Mouse (Mus musculus) CH12.LX (cell line): ENCODE measurements around the gene Slc39a1. TPM values are rescaled to one million over a fixed set of nuclear protein-coding genes. Genes with fewer than 3 reads are reported as not detected.

ENCODE experiments used
- DNase-seq: peaks from one replicate; pipeline ENCODE4 v3.0.0-alpha.2; 2013; ENCODE audit errors: extremely low read depth
- H3K27ac ChIP-seq: 2 replicates; pipeline ENCODE4 v1.5.1; 2012; ENCODE audit warnings: low read depth, mild to moderate bottlenecking, control low read depth, moderate library complexity; ENCODE audit not compliant: insufficient read depth
- H3K27me3 ChIP-seq: replicated peaks from 2 replicates; pipeline ENCODE3; 2012; ENCODE audit warnings: inconsistent platforms
- H3K36me3 ChIP-seq, 2 experiments: replicated peaks in 1 of 2; 2 replicates each; pipeline versions ENCODE3 to v1.6.1; 2012; ENCODE audit warnings: inconsistent platforms in 1 of 2, low read length in 1 of 2, mild to moderate bottlenecking in 1 of 2, mixed read lengths in 1 of 2, moderate library complexity in 1 of 2; ENCODE audit not compliant: control insufficient read depth in 1 of 2, insufficient read depth in 1 of 2
- H3K4me1 ChIP-seq, 2 experiments: 2 replicates each; pipeline ENCODE4 v1.6.1; 2012; ENCODE audit warnings: inconsistent platforms in 1 of 2, moderate library complexity in 1 of 2; ENCODE audit not compliant: insufficient read depth in 2 of 2, control insufficient read depth in 1 of 2
- H3K4me2 ChIP-seq: 2 replicates; pipeline ENCODE4 v1.6.1; 2012; ENCODE audit warnings: low read depth, mild to moderate bottlenecking, control low read depth; ENCODE audit not compliant: poor library complexity, insufficient read depth, severe bottlenecking
- H3K4me3 ChIP-seq, 3 experiments: fragments of 150-350 bp in 1 of 3; sonication (generic) in 1 of 3; replicated peaks in 1 of 3; 2 replicates each; pipeline versions ENCODE3 to v1.5.1; 2011 to 2012; ENCODE audit warnings: low read depth in 2 of 3, low read length in 2 of 3, mild to moderate bottlenecking in 2 of 3, moderate library complexity in 2 of 3, control low read depth in 1 of 3, improper control_type of control experiment in 1 of 3, inconsistent platforms in 1 of 3, mixed read lengths in 1 of 3; ENCODE audit not compliant: poor library complexity in 1 of 3
- H3K79me2 ChIP-seq: replicated peaks from 2 replicates; pipeline ENCODE4 v1.6.1; 2012; ENCODE audit warnings: mild to moderate bottlenecking, moderate library complexity; ENCODE audit not compliant: control insufficient read depth, poor library complexity, insufficient read depth, severe bottlenecking; ENCODE audit errors: extremely low read depth
- H3K9ac ChIP-seq: 2 replicates; pipeline ENCODE4 v1.6.1; 2012; ENCODE audit warnings: low read depth, mild to moderate bottlenecking, control low read depth, moderate library complexity; ENCODE audit not compliant: insufficient read depth
- H3K9me3 ChIP-seq: replicated peaks from 2 replicates; pipeline ENCODE3; 2012; ENCODE audit warnings: low read length, inconsistent platforms, mixed read lengths
- BHLHE40 ChIP-seq: IDR thresholded peaks from 2 replicates; pipeline ENCODE4 v1.6.1; 2011; ENCODE audit warnings: mild to moderate bottlenecking, low read depth, low read length, improper control_type of control experiment
- CTCF ChIP-seq, 2 experiments: IDR thresholded peaks in 1 of 2; conservative IDR thresholded peaks in 1 of 2; 2 replicates each; pipeline ENCODE4 v1.5.1; 2011 to 2012; ENCODE audit warnings: low read depth in 2 of 2, low read length in 2 of 2, improper control_type of control experiment in 1 of 2, inconsistent platforms in 1 of 2, mild to moderate bottlenecking in 1 of 2, moderate library complexity in 1 of 2
- E2F4 ChIP-seq: IDR thresholded peaks from 2 replicates; pipeline ENCODE4 v1.6.1; 2011; ENCODE audit warnings: low read depth, low read length, improper control_type of control experiment; ENCODE audit not compliant: insufficient replicate concordance
- EP300 ChIP-seq: IDR thresholded peaks from 2 replicates; pipeline ENCODE4 v1.6.1; 2011; ENCODE audit warnings: low read length, improper control_type of control experiment
- HCFC1 ChIP-seq: IDR thresholded peaks from 2 replicates; pipeline ENCODE4 v1.6.1; 2012; ENCODE audit warnings: low read depth, mild to moderate bottlenecking, inconsistent platforms, low read length, improper control_type of control experiment
- JUN ChIP-seq: IDR thresholded peaks from 2 replicates; pipeline ENCODE4 v1.6.1; 2011; ENCODE audit warnings: low read depth, mild to moderate bottlenecking, low read length, improper control_type of control experiment, moderate library complexity; ENCODE audit not compliant: insufficient read depth
- JUND ChIP-seq: conservative IDR thresholded peaks from 2 replicates; pipeline ENCODE4 v1.6.1; 2011; ENCODE audit warnings: low read depth, low read length, improper control_type of control experiment
- KAT2A ChIP-seq: IDR thresholded peaks from 2 replicates; pipeline ENCODE4 v1.6.1; 2012; ENCODE audit warnings: low read length, improper control_type of control experiment, inconsistent platforms; ENCODE audit not compliant: insufficient replicate concordance
- MEF2A ChIP-seq: IDR thresholded peaks from 2 replicates; pipeline ENCODE4 v1.6.1; 2014; ENCODE audit warnings: low read depth, mild to moderate bottlenecking, inconsistent platforms, low read length, improper control_type of control experiment, borderline replicate concordance
- NRF1 ChIP-seq: IDR thresholded peaks from 2 replicates; pipeline ENCODE4 v1.6.1; 2014; ENCODE audit warnings: low read depth, mild to moderate bottlenecking, inconsistent platforms, low read length, improper control_type of control experiment, moderate library complexity
- PAX5 ChIP-seq: IDR thresholded peaks from 2 replicates; pipeline ENCODE4 v1.6.1; 2012; ENCODE audit warnings: low read length, inconsistent platforms, mixed read lengths
- RCOR1 ChIP-seq: conservative IDR thresholded peaks from 2 replicates; pipeline ENCODE4 v1.6.1; 2012; ENCODE audit warnings: low read depth, mild to moderate bottlenecking, inconsistent platforms, low read length, improper control_type of control experiment
- SIN3A ChIP-seq: IDR thresholded peaks from 2 replicates; pipeline ENCODE4 v1.6.1; 2012; ENCODE audit warnings: low read length, improper control_type of control experiment, inconsistent platforms
- ZKSCAN1 ChIP-seq: IDR thresholded peaks from 2 replicates; pipeline ENCODE4 v1.6.1; 2012; ENCODE audit warnings: low read depth, inconsistent platforms, low read length, improper control_type of control experiment, borderline replicate concordance
- dilution Hi-C: fragments of 300-500 bp; cut with MboI; formaldehyde crosslinking; loops from 2 replicates; pipeline ENCODE4 v1.14.3; 2020; ENCODE audit warnings: low sequenced_read_pairs; ENCODE audit not compliant: extremely low pct_unique_long_range_greater_than_20kb, extremely low pct_ligation_motif_present
- in situ Hi-C: fragments of 300-500 bp; cut with MboI; formaldehyde crosslinking; loops from 3 replicates; pipeline ENCODE4 v1.14.3; 2019; ENCODE audit warnings: low sequenced_read_pairs, low pct_ligation_motif_present, low pct_unique_long_range_greater_than_20kb, mixed read lengths
- polyA plus RNA-seq: library from polyadenylated mRNA; unstranded; fragments of >175 nt; gene quantifications from 2 replicates; pipeline ENCODE4 v1.2.1, GENCODE M21; 2012; ENCODE audit warnings: low read depth; ENCODE audit not compliant: insufficient read length
- total RNA-seq, 2 experiments: library from RNA; depleted of rRNA; stranded (reverse); fragments of 300-350 nt in 1 of 2; fragments of >200 nt in 1 of 2; gene quantifications; 2 replicates each; pipeline ENCODE4 v1.2.3; 2012 to 2014

Slc39a1 gene
- total and polyA plus RNA-seq, 3 experiments = 23.8 to 42.2 (median 40.7) TPM

DNA sequence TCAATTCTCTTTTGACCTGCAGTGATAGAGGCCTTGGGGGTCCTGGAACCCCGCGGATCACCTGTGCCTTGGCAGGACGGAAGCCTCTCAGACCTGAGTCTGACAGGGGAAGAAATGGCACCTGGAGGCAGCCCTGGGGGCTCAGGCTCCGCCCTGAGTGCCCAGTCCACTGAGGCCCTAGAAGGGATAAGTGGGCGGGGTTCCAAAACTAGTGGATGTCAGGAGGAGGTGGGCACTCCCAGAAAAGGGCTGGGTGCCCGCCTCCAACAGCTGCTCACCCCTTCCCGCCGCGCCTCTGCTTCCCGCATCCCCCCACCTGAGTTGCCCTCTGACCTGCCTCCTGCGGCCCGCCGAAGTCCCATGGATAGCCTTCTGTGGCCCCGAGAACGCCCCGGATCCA, 28.9 kb downstream of the Slc39a1 start:
- Histone ChIP-seq H3K27ac (no peak overlapping the region), H3K9ac (no peak overlapping the region), H3K4me3 (no peak overlapping the region)
- TF ChIP-seq KAT2A (no peak), ZKSCAN1 (no peak), RCOR1 (no peak), HCFC1 (no peak), EP300 (no peak), JUN (no peak), CTCF (conservative IDR thresholded peaks at IDR 0.05 in 1 of 2, IDR thresholded peaks at IDR 0.05 in 1 of 2; ENCODE audit: low read depth in 2 of 2, low read length in 2 of 2) (no peak)
- TF ChIP-seq, all 38 proteins: peak for 0
- H3K9me3 ChIP-seq = no peaks in the 10 kb centered on the region
- H3K27me3 ChIP-seq = no peaks in the 10 kb centered on the region
- in situ Hi-C loops = no loop called here
- H3K79me2 ChIP-seq = no peaks in the 10 kb centered on the region
- no peak for DNase-seq
- no peaks in the 10 kb centered on the region for H3K4me1 ChIP-seq
- H3K4me2 ChIP-seq = no peak overlapping the region
- peaks cover 88 to 96% of the 10 kb centered on the region in 2 experiments for H3K36me3 ChIP-seq
- dilution Hi-C loops = no loop called here

DNA sequence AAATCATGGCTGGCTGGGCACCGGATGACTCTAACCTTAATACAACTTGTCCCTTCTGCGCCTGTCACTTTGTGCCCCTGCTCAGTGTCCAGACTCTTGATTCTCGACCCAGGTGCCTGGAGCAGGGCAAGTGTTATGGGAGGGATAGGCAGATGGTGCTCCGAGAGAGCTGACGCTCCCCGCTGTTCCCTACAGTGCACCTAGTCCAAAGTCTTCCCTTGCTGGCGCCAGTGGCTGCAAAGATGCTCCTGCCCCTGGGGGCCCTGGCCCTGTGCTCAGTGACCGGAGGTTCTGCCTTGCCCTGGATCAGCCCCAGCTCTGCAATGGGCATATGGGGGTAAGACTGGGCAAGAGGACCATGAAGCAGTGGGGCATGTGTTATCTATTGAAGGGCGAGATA, 29.8 kb downstream of the Slc39a1 start:
- Histone ChIP-seq H3K27me3 (no peaks in the 10 kb centered on the region), H3K27ac (no peak overlapping the region), H3K9me3 (no peaks in the 10 kb centered on the region), H3K4me2 (no peak overlapping the region), H3K4me1 (no peaks in the 10 kb centered on the region), H3K36me3 (peaks cover 79 to 95% of the 10 kb centered on the region in 2 experiments), H3K79me2 (no peaks in the 10 kb centered on the region), H3K9ac (no peak overlapping the region), H3K4me3 (no peak overlapping the region)
- in situ Hi-C loops = no loop called here
- TF ChIP-seq SIN3A (no peak), JUND (no peak), CTCF (conservative IDR thresholded peaks at IDR 0.05 in 1 of 2, IDR thresholded peaks at IDR 0.05 in 1 of 2; ENCODE audit: low read depth in 2 of 2, low read length in 2 of 2) (no peak)
- no peak for DNase-seq
- dilution Hi-C loops = no loop called here

DNA sequence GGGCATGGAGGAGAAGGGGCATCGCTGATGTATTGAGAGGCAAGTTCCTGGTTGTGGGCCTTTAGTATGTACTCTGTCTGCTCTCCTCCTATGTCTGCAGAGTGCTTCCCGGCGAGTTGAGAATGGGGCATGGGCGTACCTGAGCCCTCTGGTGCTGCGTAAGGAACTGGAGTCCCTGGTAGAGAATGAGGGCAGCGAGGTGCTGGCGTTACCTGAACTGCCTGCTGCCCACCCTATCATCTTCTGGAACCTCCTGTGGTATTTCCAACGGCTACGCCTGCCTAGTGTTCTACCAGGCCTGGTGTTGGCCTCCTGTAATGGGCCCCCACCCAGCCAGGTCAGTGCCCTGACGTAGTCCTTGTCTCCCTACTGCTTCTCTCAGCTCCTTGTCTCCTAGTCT, 30.2 kb downstream of the Slc39a1 start:
- Histone ChIP-seq H3K9me3 (no peaks in the 10 kb centered on the region), H3K79me2 (no peaks in the 10 kb centered on the region), H3K4me3 (no peak overlapping the region), H3K9ac (no peak overlapping the region), H3K27me3 (no peaks in the 10 kb centered on the region), H3K36me3 (peaks cover 76 to 95% of the 10 kb centered on the region in 2 experiments), H3K27ac (no peak overlapping the region), H3K4me1 (no peaks in the 10 kb centered on the region), H3K4me2 (no peak overlapping the region)
- in situ Hi-C loops (no loop called here), dilution Hi-C loops (no loop called here)
- TF ChIP-seq JUN (no peak), E2F4 (no peak), NRF1 (no peak), BHLHE40 (no peak), PAX5 (no peak), MEF2A (no peak), ZKSCAN1 (no peak)
- no peak for DNase-seq
